In genomic region chr13:46819202-46819728, GRCm38 (mm10) we compare ENCODE assay signal across 13 mouse cellular contexts.
DNase-seq lines count a peak whose midpoint lies in the region; ATAC-seq and TF ChIP-seq lines count a peak whose summit lies in the region.
"Had no signal": no experiment of that assay in that cellular context is flagged by ENCODE, and none has a peak within 500 bp of the region (broad histone marks: within the 10 kb centered on the region; RNA-seq: fewer than 3 reads in every experiment).

No protein-coding gene starts in this region.

- no peak for TF ChIP-seq EP300 in lung, postnatal 0 days (IDR thresholded peaks at IDR 0.05)

- no peak overlapping the region for H3K9ac ChIP-seq in forebrain, embryonic 12.5 days
- H3K9ac ChIP-seq in forebrain, embryonic 11.5 days (ENCODE audit: low read length), result no peak overlapping the region
- no peak overlapping the region for H3K9ac ChIP-seq in lung, postnatal 0 days (replicated peaks; ENCODE audit: low read depth)
- H3K9ac ChIP-seq in hindbrain, embryonic 15.5 days, result no peak overlapping the region
- peak overlapping the region; percentile 23; the same call in 1 of the 2 replicates for H3K9ac ChIP-seq in neural tube, embryonic 15.5 days (replicated peaks)

- peak overlapping the region; percentile 53; the same call in 1 of the 2 replicates for H3K27ac ChIP-seq in forebrain, embryonic 12.5 days
- H3K27ac ChIP-seq in forebrain, embryonic 11.5 days (ENCODE audit: low read depth, low read length), result no peak overlapping the region
- H3K27ac ChIP-seq in lung, postnatal 0 days (ENCODE audit: low read length), result no peak overlapping the region
- H3K27ac ChIP-seq in hindbrain, embryonic 15.5 days (replicated peaks), result peak overlapping the region; percentile 42
- peak overlapping the region; percentile 56 for H3K27ac ChIP-seq in neural tube, embryonic 15.5 days (replicated peaks)

- H3K9me3 ChIP-seq in forebrain, embryonic 12.5 days, result no peaks in the 10 kb centered on the region
- no peaks in the 10 kb centered on the region for H3K9me3 ChIP-seq in forebrain, embryonic 11.5 days (ENCODE audit: control insufficient read depth, low read length)
- H3K9me3 ChIP-seq in lung, postnatal 0 days (ENCODE audit: low read length), result no peaks in the 10 kb centered on the region
- H3K9me3 ChIP-seq in hindbrain, embryonic 15.5 days, result no peaks in the 10 kb centered on the region
- H3K9me3 ChIP-seq in neural tube, embryonic 15.5 days (replicated peaks), result no peaks in the 10 kb centered on the region

- H3K4me3 ChIP-seq in forebrain, embryonic 12.5 days (replicated peaks), result no peak overlapping the region
- no peak overlapping the region for H3K4me3 ChIP-seq in forebrain, embryonic 11.5 days (ENCODE audit: low read depth, low read length)
- H3K4me3 ChIP-seq in lung, postnatal 0 days (ENCODE audit: low read depth, low read length), result no peak overlapping the region
- no peak overlapping the region for H3K4me3 ChIP-seq in hindbrain, embryonic 15.5 days
- peak overlapping the region; percentile 17 for H3K4me3 ChIP-seq in neural tube, embryonic 15.5 days (replicated peaks)

- no peak for ATAC-seq in forebrain, embryonic 12.5 days (ENCODE audit: low FRiP score)
- no peak for ATAC-seq in forebrain, embryonic 11.5 days (replicated peaks; ENCODE audit: low FRiP score)
- ATAC-seq in lung, postnatal 0 days, result no peak
- peak; percentile 46 for ATAC-seq in hindbrain, embryonic 15.5 days (ENCODE audit: low FRiP score, low read depth)
- peak; percentile 58 for ATAC-seq in neural tube, embryonic 15.5 days (ENCODE audit: low FRiP score)

- WGBS in forebrain, embryonic 12.5 days, result 50% methylated on average over 8 of the region's 8 CpGs
- WGBS in forebrain, embryonic 11.5 days, result 68% methylated on average over 8 of the region's 8 CpGs
- 48% methylated on average over 8 of the region's 8 CpGs for WGBS in lung, postnatal 0 days
- WGBS in hindbrain, embryonic 15.5 days, result 44% methylated on average over 8 of the region's 8 CpGs
- WGBS in neural tube, embryonic 15.5 days, result 20% methylated on average over 8 of the region's 8 CpGs

- peaks cover 16% of the 10 kb centered on the region for H3K4me1 ChIP-seq in forebrain, embryonic 12.5 days
- H3K4me1 ChIP-seq in forebrain, embryonic 11.5 days (replicated peaks; ENCODE audit: control insufficient read depth, insufficient read depth, low read length), result 0 out of 2 replicates have a peak, but pooled peaks cover 3% of the 10 kb centered on the region
- H3K4me1 ChIP-seq in lung, postnatal 0 days (ENCODE audit: insufficient read depth, low read depth, low read length), result no peaks in the 10 kb centered on the region
- H3K4me1 ChIP-seq in hindbrain, embryonic 15.5 days (replicated peaks), result peaks cover 15% of the 10 kb centered on the region
- H3K4me1 ChIP-seq in neural tube, embryonic 15.5 days, result peaks cover 17% of the 10 kb centered on the region

- peak; percentile 14; the same call in 1 of the 2 replicates for TF ChIP-seq CTCF in lung, postnatal 0 days (IDR thresholded peaks at IDR 0.05)

- peaks cover 25% of the 10 kb centered on the region for H3K36me3 ChIP-seq in forebrain, embryonic 12.5 days (replicated peaks)
- H3K36me3 ChIP-seq in forebrain, embryonic 11.5 days (ENCODE audit: control insufficient read depth, insufficient read depth, low read length), result no peaks in the 10 kb centered on the region; the same call in 1 of the 2 replicates
- H3K36me3 ChIP-seq in lung, postnatal 0 days (ENCODE audit: insufficient read depth, low read length), result peaks cover 11% of the 10 kb centered on the region
- peaks cover 14% of the 10 kb centered on the region; the same call in 1 of the 2 replicates for H3K36me3 ChIP-seq in hindbrain, embryonic 15.5 days
- peaks cover 18% of the 10 kb centered on the region for H3K36me3 ChIP-seq in neural tube, embryonic 15.5 days

- no peaks in the 10 kb centered on the region for H3K27me3 ChIP-seq in forebrain, embryonic 12.5 days
- no peaks in the 10 kb centered on the region for H3K27me3 ChIP-seq in forebrain, embryonic 11.5 days (ENCODE audit: control insufficient read depth, insufficient read depth, low read length)
- H3K27me3 ChIP-seq in lung, postnatal 0 days (replicated peaks; ENCODE audit: insufficient read depth, low read length), result no peaks in the 10 kb centered on the region
- no peaks in the 10 kb centered on the region for H3K27me3 ChIP-seq in hindbrain, embryonic 15.5 days
- no peaks in the 10 kb centered on the region for H3K27me3 ChIP-seq in neural tube, embryonic 15.5 days (replicated peaks)

- no peak for DNase-seq in forebrain, embryonic 11.5 days (ENCODE audit: low spot score)
- DNase-seq in lung, postnatal 0 days (ENCODE audit: low spot score), result no peak
- DNase-seq in lung, postnatal 14 days, result no peak
- no peak for DNase-seq in thymus, adult 18-20 months
- no peak for DNase-seq in adrenal gland, postnatal 25 days
- DNase-seq: adrenal gland, postnatal 36 days; cerebellum, adult 18-20 months; heart, adult 11 months; kidney, adult 9 months; thymus, postnatal 25 days had no signal

- H3K4me2 ChIP-seq in forebrain, embryonic 12.5 days, result peak overlapping the region; percentile 24
- H3K4me2 ChIP-seq in forebrain, embryonic 11.5 days (ENCODE audit: low read depth, low read length, severe bottlenecking), result no peak overlapping the region
- no peak overlapping the region for H3K4me2 ChIP-seq in lung, postnatal 0 days (replicated peaks; ENCODE audit: low read depth, low read length)
- H3K4me2 ChIP-seq in hindbrain, embryonic 15.5 days, result peak overlapping the region; percentile 45
- peak overlapping the region; percentile 43 for H3K4me2 ChIP-seq in neural tube, embryonic 15.5 days

Comparison
In these comparisons a context has a peak if more than half of its experiments do, and no peak if none do; other contexts are left out.
1. H3K27ac ChIP-seq: peak in forebrain, embryonic 12.5 days (single experiment), hindbrain, embryonic 15.5 days (single experiment) and neural tube, embryonic 15.5 days (single experiment); none in forebrain, embryonic 11.5 days (single experiment) and lung, postnatal 0 days (single experiment).
2. H3K4me2 ChIP-seq: peak in forebrain, embryonic 12.5 days (single experiment), hindbrain, embryonic 15.5 days (single experiment) and neural tube, embryonic 15.5 days (single experiment); none in forebrain, embryonic 11.5 days (single experiment) and lung, postnatal 0 days (single experiment).
3. ATAC-seq: peak in hindbrain, embryonic 15.5 days (single experiment) and neural tube, embryonic 15.5 days (single experiment); none in forebrain, embryonic 12.5 days (single experiment), forebrain, embryonic 11.5 days (single experiment) and lung, postnatal 0 days (single experiment).